ENCODE assay signal across 12 mouse cellular contexts in the genomic region with DNA sequence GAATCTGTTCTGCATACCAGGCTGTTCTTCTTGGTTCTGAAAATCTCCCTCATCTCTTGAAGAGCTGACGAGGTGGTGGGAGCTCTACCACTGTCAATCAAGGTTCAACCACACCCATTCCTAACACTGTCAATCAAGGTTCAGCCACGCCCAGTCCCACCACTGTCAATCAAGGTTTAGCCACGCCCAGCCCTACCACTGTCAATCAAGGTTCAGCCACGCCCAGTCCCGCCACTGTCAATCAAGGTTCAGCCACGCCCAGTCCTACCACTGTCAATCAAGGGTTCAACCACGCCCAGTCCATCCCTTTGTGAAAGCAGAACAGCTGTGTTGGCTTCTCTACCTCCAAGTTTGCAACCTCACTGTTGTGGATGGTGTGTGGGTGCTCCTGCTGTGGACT. TPM values are rescaled to one million over a fixed set of nuclear protein-coding genes. Genes with fewer than 3 reads are reported as not detected.
DNase-seq lines count a peak whose midpoint lies in the region; ATAC-seq and TF ChIP-seq lines count a peak whose summit lies in the region.
"Had no signal": no experiment of that assay in that cellular context is flagged by ENCODE, and none has a peak within 500 bp of the region (broad histone marks: within the 10 kb centered on the region; RNA-seq: fewer than 3 reads in every experiment).

No protein-coding gene starts in this region.

- no peaks in the 10 kb centered on the region for H3K9me3 ChIP-seq in CH12.LX (replicated peaks; ENCODE audit: low read length)
- H3K9me3 ChIP-seq in liver, embryonic 12.5 days (replicated peaks) = no peaks in the 10 kb centered on the region
- H3K9me3 ChIP-seq in kidney, embryonic 15.5 days (replicated peaks) = no peaks in the 10 kb centered on the region
- H3K9me3 ChIP-seq: hindbrain, embryonic 15.5 days; limb, embryonic 12.5 days had no signal

- no peak overlapping the region for H3K9ac ChIP-seq in CH12.LX (ENCODE audit: insufficient read depth, low read depth)
- no peak overlapping the region for H3K9ac ChIP-seq in liver, embryonic 12.5 days
- H3K9ac ChIP-seq in kidney, embryonic 15.5 days = no peak overlapping the region
- H3K9ac ChIP-seq: hindbrain, embryonic 15.5 days; limb, embryonic 12.5 days had no signal

- WGBS in liver, embryonic 12.5 days (ENCODE audit: insufficient replicate concordance) = 56% methylated on average over 7 of the region's 7 CpGs
- 78% methylated on average over 7 of the region's 7 CpGs for WGBS in kidney, embryonic 15.5 days

- H3K4me2 ChIP-seq in CH12.LX (ENCODE audit: insufficient read depth, low read depth, poor library complexity, severe bottlenecking) = no peak overlapping the region
- no peak overlapping the region for H3K4me2 ChIP-seq in liver, embryonic 12.5 days
- H3K4me2 ChIP-seq in kidney, embryonic 15.5 days = no peak overlapping the region
- H3K4me2 ChIP-seq: hindbrain, embryonic 15.5 days; limb, embryonic 12.5 days had no signal

- peak; percentile 46 for ATAC-seq in liver, embryonic 12.5 days
- peak; percentile 73 for ATAC-seq in monocyte, adult 5-6 weeks (replicated peaks; ENCODE audit: insufficient number of reproducible peaks, low FRiP score, low TSS enrichment, poor library complexity, severe bottlenecking)
- ATAC-seq in kidney, embryonic 15.5 days (replicated peaks; ENCODE audit: low FRiP score) = no peak

- peak; percentile 69 for DNase-seq in CH12.LX (ENCODE audit: extremely low read depth)
- DNase-seq in WW6 (ENCODE audit: low read depth, low spot score) = peak; percentile 11
- DNase-seq in embryo, embryonic 11 days = no peak
- DNase-seq in adrenal gland, adult 2 months = no peak
- DNase-seq: cerebellum, adult 9-10 months; gastrocnemius, postnatal 36 days; right cerebral cortex, postnatal 14 days had no signal

- no peaks in the 10 kb centered on the region for H3K79me2 ChIP-seq in CH12.LX (replicated peaks; ENCODE audit: control insufficient read depth, extremely low read depth, insufficient read depth, poor library complexity, severe bottlenecking)

- peaks cover 0 to 26% of the 10 kb centered on the region in 2 experiments for H3K36me3 ChIP-seq in CH12.LX (replicated peaks in 1 of 2; ENCODE audit: control insufficient read depth in 1 of 2, insufficient read depth in 1 of 2, low read length in 1 of 2)
- H3K36me3 ChIP-seq in liver, embryonic 12.5 days = no peaks in the 10 kb centered on the region
- H3K36me3 ChIP-seq in kidney, embryonic 15.5 days = no peaks in the 10 kb centered on the region
- H3K36me3 ChIP-seq: hindbrain, embryonic 15.5 days; limb, embryonic 12.5 days had no signal

- no peak for TF ChIP-seq RAD21 in CH12.LX (IDR thresholded peaks at IDR 0.05; ENCODE audit: low read depth, low read length)

- TF ChIP-seq EP300 in CH12.LX (IDR thresholded peaks at IDR 0.05; ENCODE audit: low read length) = no peak

- H3K27ac ChIP-seq in CH12.LX (ENCODE audit: insufficient read depth, low read depth) = no peak overlapping the region
- no peak overlapping the region for H3K27ac ChIP-seq in liver, embryonic 12.5 days
- H3K27ac ChIP-seq in kidney, embryonic 15.5 days = no peak overlapping the region
- H3K27ac ChIP-seq: hindbrain, embryonic 15.5 days; limb, embryonic 12.5 days had no signal

- no peak overlapping the region for H3K4me3 ChIP-seq in CH12.LX (replicated peaks in 1 of 3; ENCODE audit: low read depth in 2 of 3, low read length in 2 of 3, poor library complexity in 1 of 3)
- H3K4me3 ChIP-seq in liver, embryonic 12.5 days = no peak overlapping the region
- no peak overlapping the region for H3K4me3 ChIP-seq in kidney, embryonic 15.5 days (replicated peaks)
- H3K4me3 ChIP-seq: hindbrain, embryonic 15.5 days; limb, embryonic 12.5 days had no signal

- no peak for TF ChIP-seq POLR2A in CH12.LX (IDR thresholded peaks at IDR 0.05; ENCODE audit: low read depth, low read length)

- in situ Hi-C loops in CH12.LX (cut with MboI; ENCODE audit: low pct_ligation_motif_present, low pct_unique_long_range_greater_than_20kb, low sequenced_read_pairs) = loop anchor here (25.0 kb wide), 1 partner anchor 648 kb away; no protein-coding TSS in a partner anchor

- dilution Hi-C loops in CH12.LX (cut with MboI; ENCODE audit: extremely low pct_ligation_motif_present, extremely low pct_unique_long_range_greater_than_20kb, low sequenced_read_pairs) = no loop called here

- TF ChIP-seq CTCF in CH12.LX (conservative IDR thresholded peaks at IDR 0.05 in 1 of 2, IDR thresholded peaks at IDR 0.05 in 1 of 2; ENCODE audit: low read depth in 2 of 2, low read length in 2 of 2) = no peak

- peaks cover 18 to 47% of the 10 kb centered on the region in 2 experiments for H3K4me1 ChIP-seq in CH12.LX (ENCODE audit: control insufficient read depth in 1 of 2, insufficient read depth in 2 of 2)
- H3K4me1 ChIP-seq in liver, embryonic 12.5 days = peaks cover 12% of the 10 kb centered on the region
- no peaks in the 10 kb centered on the region for H3K4me1 ChIP-seq in kidney, embryonic 15.5 days
- H3K4me1 ChIP-seq: hindbrain, embryonic 15.5 days; limb, embryonic 12.5 days had no signal

- no peaks in the 10 kb centered on the region for H3K27me3 ChIP-seq in CH12.LX (replicated peaks)
- no peaks in the 10 kb centered on the region for H3K27me3 ChIP-seq in liver, embryonic 12.5 days (replicated peaks)
- H3K27me3 ChIP-seq in kidney, embryonic 15.5 days = no peaks in the 10 kb centered on the region
- H3K27me3 ChIP-seq: hindbrain, embryonic 15.5 days; limb, embryonic 12.5 days had no signal

TF ChIP-seq in CH12.LX, 34 proteins besides CTCF, POLR2A, EP300 and RAD21:
- no peak for TF ChIP-seq MYC (IDR thresholded peaks at IDR 0.05; ENCODE audit: low read depth, low read length)

RNA-seq across cellular contexts. Expression of a gene that starts 48.7 kb away (rescaled TPM):
- total RNA-seq in CH12.LX (2012; rRNA removed) (23.5 and 24.9 TPM in 2 replicates), CH12.LX (2014; rRNA removed) (24.6 and 24.7 TPM in 2 replicates)
- polyA plus RNA-seq in CH12.LX (2012; ENCODE audit: insufficient read length, low read depth) = 21.8 and 27.2 TPM in 2 replicates
- polyA plus RNA-seq in liver, embryonic 12.5 days (2016; fragmentation: Nextera tagmentation; extraction: Ambion mirVana) = 0.19 and 0.22 TPM in 2 replicates
- total RNA-seq in monocyte, adult 5-6 weeks (2017) = 33.3 to 38.2 TPM (median 36.0 TPM) in 3 replicates
- 1 to 10 TPM in 1 of 2 experiments, under 1 TPM in 1; 0.32 to 4.1 TPM for total RNA-seq in adrenal gland, adult 2 months (2021)
- polyA plus RNA-seq in adrenal gland, adult 2 months (2012; rRNA removed) = 0.12 and 0.91 TPM in 2 replicates
- polyA plus RNA-seq in kidney, embryonic 15.5 days (2015; fragmentation: Nextera tagmentation; extraction: Ambion mirVana) = 0.39 and 0.73 TPM in 2 replicates

Comparison
In these comparisons a context has a peak if more than half of its experiments do, and no peak if none do; other contexts are left out.
1. DNase-seq: peak in CH12.LX (single experiment) and WW6 (single experiment); none in embryo, embryonic 11 days (single experiment) and adrenal gland, adult 2 months (single experiment).
2. RNA of a gene that starts 48.7 kb away (polyA plus RNA-seq): 21.8 to 27.2 TPM in CH12.LX; 0.39 to 0.73 TPM in kidney, embryonic 15.5 days, 0.19 to 0.22 TPM in liver, embryonic 12.5 days and 0.12 to 0.91 TPM in adrenal gland, adult 2 months; every median in the first group is over 10 times any median in the second.